Mouse (Mus musculus): ENCODE data around the gene Tmem156. TPM values are rescaled to one million over a fixed set of nuclear protein-coding genes. Genes with fewer than 3 reads are reported as not detected.
A peak's percentile ranks its signal among the peaks of the same experiment; 100 is the strongest.

Gene Tmem156
- total and polyA plus RNA-seq, 3 experiments, result 2.6 to 4.1 TPM; not detected in 1

DNA sequence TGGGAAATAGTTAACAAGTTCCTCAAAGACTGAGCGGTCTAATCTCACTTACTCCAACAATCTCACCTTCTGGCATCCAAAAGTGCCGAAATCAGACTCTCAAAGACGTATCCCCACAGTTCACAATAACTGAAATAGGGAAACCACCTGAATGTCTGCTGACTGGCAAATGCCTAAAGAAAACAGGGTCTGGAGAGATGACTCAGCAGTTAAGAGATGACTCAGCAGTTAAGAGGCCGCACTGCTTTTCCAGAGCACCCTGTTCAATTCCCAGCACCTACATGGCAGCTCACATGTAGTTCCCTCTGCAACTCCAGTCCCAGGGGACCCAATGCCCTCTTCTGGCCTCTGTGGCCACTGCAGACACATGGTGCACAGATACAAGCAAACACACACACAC lies 13.9 kb downstream of the Tmem156 start:
- no peaks in the 10 kb centered on the region for H3K9me3 ChIP-seq (replicated peaks; ENCODE audit: insufficient read depth, low read length)
- no peaks in the 10 kb centered on the region for H3K27me3 ChIP-seq (ENCODE audit: control insufficient read depth in 1 of 2, insufficient read depth in 2 of 2, low read length in 2 of 2)
- DNase-seq (ENCODE audit: low read depth, low spot score), result peak; percentile 34
- H3K79me2 ChIP-seq (ENCODE audit: control insufficient read depth, insufficient read depth, low read length, poor library complexity), result no peaks in the 10 kb centered on the region
- H3K27ac ChIP-seq (ENCODE audit: control insufficient read depth, low read depth, low read length), result no peak overlapping the region
- no peak overlapping the region for H3K9ac ChIP-seq (ENCODE audit: control insufficient read depth, low read depth, low read length, poor library complexity, severe bottlenecking)
- no peaks in the 10 kb centered on the region for H3K4me1 ChIP-seq (ENCODE audit: control insufficient read depth in 1 of 2, insufficient read depth in 2 of 2, low read length in 2 of 2)
- TF ChIP-seq EP300 (IDR thresholded peaks at IDR 0.05; ENCODE audit: low read depth in 1 of 2, low read length in 2 of 2) (no peak), MAFK (IDR thresholded peaks at IDR 0.05; ENCODE audit: borderline replicate concordance, low read depth, low read length) (peak; percentile 53; the same call in 1 of the 2 replicates)
- peaks cover 0 to 2% of the 10 kb centered on the region in 2 experiments; a peak in 1 of 4 replicates for H3K36me3 ChIP-seq (ENCODE audit: control insufficient read depth in 1 of 2, insufficient read depth in 2 of 2, low read length in 2 of 2)
- H3K4me3 ChIP-seq (ENCODE audit: control insufficient read depth in 1 of 2, insufficient read depth in 1 of 2, low read depth in 2 of 2, low read length in 2 of 2), result no peak overlapping the region

DNA sequence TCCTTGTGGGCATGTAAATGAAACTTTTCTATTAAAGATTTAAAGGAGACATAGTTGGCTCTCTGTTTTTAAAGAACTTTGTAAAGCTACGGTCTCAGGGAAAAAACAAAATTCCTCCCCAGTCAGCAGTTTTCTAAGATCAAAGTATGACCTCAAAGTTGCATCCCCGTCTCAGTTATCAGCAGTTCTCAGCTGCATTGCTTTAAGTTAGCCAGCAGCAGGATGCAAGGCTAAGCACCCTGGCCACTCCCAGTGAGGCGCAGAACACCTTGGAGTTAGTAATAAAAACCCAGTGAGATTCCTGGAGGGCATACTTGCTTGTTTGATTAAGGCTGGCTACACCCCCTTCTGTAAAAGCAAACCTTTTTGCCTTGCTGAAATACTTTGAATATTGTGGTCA lies 15.2 kb downstream of the Tmem156 start:
- H3K27ac ChIP-seq (ENCODE audit: control insufficient read depth, low read depth, low read length), result no peak overlapping the region
- no peaks in the 10 kb centered on the region for H3K27me3 ChIP-seq (ENCODE audit: control insufficient read depth in 1 of 2, insufficient read depth in 2 of 2, low read length in 2 of 2)
- no peak overlapping the region for H3K4me3 ChIP-seq (ENCODE audit: control insufficient read depth in 1 of 2, insufficient read depth in 1 of 2, low read depth in 2 of 2, low read length in 2 of 2)
- H3K79me2 ChIP-seq (ENCODE audit: control insufficient read depth, insufficient read depth, low read length, poor library complexity), result no peaks in the 10 kb centered on the region
- no peak overlapping the region for H3K9ac ChIP-seq (ENCODE audit: control insufficient read depth, low read depth, low read length, poor library complexity, severe bottlenecking)
- peaks cover 0 to 2% of the 10 kb centered on the region in 2 experiments; a peak in 1 of 4 replicates for H3K36me3 ChIP-seq (ENCODE audit: control insufficient read depth in 1 of 2, insufficient read depth in 2 of 2, low read length in 2 of 2)
- no peaks in the 10 kb centered on the region for H3K4me1 ChIP-seq (ENCODE audit: control insufficient read depth in 1 of 2, insufficient read depth in 2 of 2, low read length in 2 of 2)
- no peaks in the 10 kb centered on the region for H3K9me3 ChIP-seq (replicated peaks; ENCODE audit: insufficient read depth, low read length)
- TF ChIP-seq TBP (IDR thresholded peaks at IDR 0.05; ENCODE audit: low read depth, low read length) (no peak), RAD21 (IDR thresholded peaks at IDR 0.05; ENCODE audit: low read depth, low read length) (no peak), ZC3H11A (IDR thresholded peaks at IDR 0.05; ENCODE audit: low read depth, low read length) (no peak), CHD1 (IDR thresholded peaks at IDR 0.05; ENCODE audit: low read depth, low read length) (no peak), GATA1 (IDR thresholded peaks at IDR 0.05; ENCODE audit: low read depth, low read length) (no peak), HCFC1 (IDR thresholded peaks at IDR 0.05; ENCODE audit: low read depth, low read length) (no peak), USF2 (IDR thresholded peaks at IDR 0.05; ENCODE audit: borderline replicate concordance in 1 of 2, insufficient read depth in 1 of 2, low read depth in 1 of 2, low read length in 2 of 2) (no peak), TCF12 (IDR thresholded peaks at IDR 0.05; ENCODE audit: low read depth, low read length) (no peak), POLR2A (IDR thresholded peaks at IDR 0.05; ENCODE audit: control insufficient read depth in 1 of 2, insufficient read depth in 1 of 2, low read depth in 1 of 2, low read length in 2 of 2, poor library complexity in 1 of 2) (no peak), ETS1 (IDR thresholded peaks at IDR 0.05; ENCODE audit: low read depth, low read length) (no peak), MAFK (IDR thresholded peaks at IDR 0.05; ENCODE audit: borderline replicate concordance, low read depth, low read length) (no peak), BHLHE40 (IDR thresholded peaks at IDR 0.05; ENCODE audit: borderline replicate concordance, low read depth, low read length) (no peak)
- no peak for DNase-seq (ENCODE audit: low read depth, low spot score)

DNA sequence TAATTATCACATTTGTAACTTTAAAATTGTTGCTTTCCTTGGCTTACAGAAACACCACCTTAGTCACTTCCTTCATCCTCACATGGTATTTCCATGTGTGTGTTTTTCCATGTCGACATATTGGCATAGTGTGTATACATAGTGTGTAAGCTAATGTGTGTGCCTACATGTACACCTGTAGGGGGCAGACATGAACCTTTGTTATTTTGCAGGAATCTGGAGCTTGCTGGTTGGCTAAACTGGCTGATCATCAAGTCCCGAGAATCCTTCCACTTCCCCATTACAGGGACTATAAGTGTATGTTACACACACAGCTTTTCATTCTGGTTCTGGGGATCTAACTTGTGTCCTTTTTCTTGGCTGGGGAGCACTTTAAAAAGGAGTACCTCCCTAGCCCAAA lies 15.8 kb downstream of the Tmem156 start:
- no peak overlapping the region for H3K9ac ChIP-seq (ENCODE audit: control insufficient read depth, low read depth, low read length, poor library complexity, severe bottlenecking)
- no peaks in the 10 kb centered on the region for H3K79me2 ChIP-seq (ENCODE audit: control insufficient read depth, insufficient read depth, low read length, poor library complexity)
- peaks cover 0 to 2% of the 10 kb centered on the region in 2 experiments; a peak in 1 of 4 replicates for H3K36me3 ChIP-seq (ENCODE audit: control insufficient read depth in 1 of 2, insufficient read depth in 2 of 2, low read length in 2 of 2)
- no peak overlapping the region for H3K4me3 ChIP-seq (ENCODE audit: control insufficient read depth in 1 of 2, insufficient read depth in 1 of 2, low read depth in 2 of 2, low read length in 2 of 2)
- H3K27me3 ChIP-seq (ENCODE audit: control insufficient read depth in 1 of 2, insufficient read depth in 2 of 2, low read length in 2 of 2), result no peaks in the 10 kb centered on the region
- TF ChIP-seq USF2 (IDR thresholded peaks at IDR 0.05; ENCODE audit: borderline replicate concordance in 1 of 2, insufficient read depth in 1 of 2, low read depth in 1 of 2, low read length in 2 of 2) (no peak), TCF12 (IDR thresholded peaks at IDR 0.05; ENCODE audit: low read depth, low read length) (no peak), SMC3 (IDR thresholded peaks at IDR 0.05; ENCODE audit: low read depth, low read length) (peak; percentile 30), ZKSCAN1 (IDR thresholded peaks at IDR 0.05; ENCODE audit: low read depth, low read length) (no peak), CTCF (IDR thresholded peaks at IDR 0.05 in 2 of 3, conservative IDR thresholded peaks at IDR 0.05 in 1 of 3; ENCODE audit: control insufficient read depth in 1 of 3, insufficient read depth in 1 of 3, low read depth in 2 of 3, low read length in 3 of 3, poor library complexity in 1 of 3, severe bottlenecking in 1 of 3) (peak in 1 of 3 experiments; percentile 35; a peak in 2 of 6 replicates), RAD21 (IDR thresholded peaks at IDR 0.05; ENCODE audit: low read depth, low read length) (peak; percentile 26), RCOR1 (IDR thresholded peaks at IDR 0.05; ENCODE audit: low read depth, low read length) (no peak), HCFC1 (IDR thresholded peaks at IDR 0.05; ENCODE audit: low read depth, low read length) (no peak), ZNF384 (IDR thresholded peaks at IDR 0.05; ENCODE audit: low read depth, low read length) (no peak), POLR2AphosphoS5 (IDR thresholded peaks at IDR 0.05; ENCODE audit: borderline replicate concordance, low read depth, low read length) (no peak)
- no peaks in the 10 kb centered on the region for H3K4me1 ChIP-seq (ENCODE audit: control insufficient read depth in 1 of 2, insufficient read depth in 2 of 2, low read length in 2 of 2)
- DNase-seq (ENCODE audit: low read depth, low spot score), result peak; percentile 23
- H3K9me3 ChIP-seq (replicated peaks; ENCODE audit: insufficient read depth, low read length), result no peaks in the 10 kb centered on the region
- no peak overlapping the region for H3K27ac ChIP-seq (ENCODE audit: control insufficient read depth, low read depth, low read length)

Measured in MEL (cell line).